Mouse (Mus musculus) intestine, embryonic 16.5 days (tissue): ENCODE data around the gene Scn5a. TPM values are rescaled to one million over a fixed set of nuclear protein-coding genes. Genes with fewer than 3 reads are reported as not detected.

Experiments
- ATAC-seq: fragments of 200-750 bp; cut with Nextera tagmentation; 2 replicates; pipeline ENCODE4 v1.8.0; 2017; ENCODE audit warnings: moderate TSS enrichment, moderate library complexity
- H3K27ac ChIP-seq: fragments of 300-500 bp; sonication (generic); 2 replicates; pipeline ENCODE4 v1.5.1; 2014; ENCODE audit warnings: mild to moderate bottlenecking, low read length
- H3K27me3 ChIP-seq: fragments of 300-500 bp; sonication (generic); replicated peaks from 2 replicates; pipeline ENCODE4 v1.6.1; 2014; ENCODE audit warnings: low read length, control low read depth, mixed read lengths; ENCODE audit not compliant: control insufficient read depth, insufficient read depth
- H3K36me3 ChIP-seq: fragments of 300-500 bp; sonication (generic); 2 replicates; pipeline ENCODE4 v1.6.1; 2014; ENCODE audit warnings: low read length, control low read depth; ENCODE audit not compliant: control insufficient read depth, insufficient read depth
- H3K4me1 ChIP-seq: fragments of 300-500 bp; sonication (generic); 2 replicates; pipeline ENCODE4 v1.6.1; 2014; ENCODE audit warnings: low read length, control low read depth, mixed read lengths; ENCODE audit not compliant: control insufficient read depth, insufficient read depth
- H3K4me2 ChIP-seq: fragments of 300-500 bp; sonication (generic); 2 replicates; pipeline ENCODE4 v1.6.1; 2014; ENCODE audit warnings: low read depth, low read length, control low read depth
- H3K4me3 ChIP-seq: fragments of 300-500 bp; sonication (generic); 2 replicates; pipeline ENCODE4 v1.5.1; 2014; ENCODE audit warnings: mild to moderate bottlenecking, low read length
- H3K9ac ChIP-seq: fragments of 300-500 bp; sonication (generic); 2 replicates; pipeline ENCODE4 v1.6.1; 2014; ENCODE audit warnings: low read depth, low read length
- H3K9me3 ChIP-seq: fragments of 300-500 bp; sonication (generic); 2 replicates; pipeline ENCODE4 v1.6.1; 2016; ENCODE audit warnings: low read length, control low read depth; ENCODE audit not compliant: control insufficient read depth
- WGBS: fragments of 180-500 bp; shearing (Covaris S2); extraction: QIAGEN DNeasy Blood & Tissue Kit; methylation state at CpG from one replicate; pipeline ENCODE4 v1.1.7; 2014; 5-methylcytosine and 5-hydroxymethylcytosine counted together
- polyA plus RNA-seq: library from polyadenylated mRNA; unstranded; fragments of >200 nt; fragmentation: Nextera tagmentation; extraction: Ambion mirVana; gene quantifications from 2 replicates; pipeline ENCODE4 v1.2.1, GENCODE M21; 2015

Gene Scn5a
- polyA plus RNA-seq, 1 experiment from 2014 or later, result 0.26 TPM

DNA sequence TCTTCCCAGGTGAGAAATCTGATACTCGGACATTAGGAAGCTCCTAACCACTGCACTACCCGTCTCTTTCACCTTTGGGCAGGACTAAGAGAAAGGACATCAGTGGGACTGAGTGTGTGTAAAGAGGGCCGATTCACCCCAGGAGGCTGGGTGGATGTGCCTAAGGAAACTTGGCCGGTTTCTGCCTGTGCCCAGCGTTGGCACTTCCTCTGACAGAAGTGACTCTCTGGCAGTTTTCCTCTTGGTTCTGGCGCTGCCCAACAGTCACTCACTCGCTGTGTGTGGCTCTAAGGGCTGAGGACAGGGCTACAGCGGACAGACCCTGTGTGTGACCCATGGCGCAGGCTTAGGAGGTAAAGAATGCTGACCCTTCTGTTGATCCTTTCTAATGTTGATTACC is 8.2 kb downstream of the Scn5a start:
- Histone ChIP-seq H3K9ac (no peak overlapping the region), H3K36me3 (no peaks in the 10 kb centered on the region), H3K27ac (no peak overlapping the region), H3K27me3 (peaks cover 45% of the 10 kb centered on the region), H3K9me3 (no peaks in the 10 kb centered on the region), H3K4me1 (no peaks in the 10 kb centered on the region), H3K4me2 (no peak overlapping the region), H3K4me3 (no peak overlapping the region)
- WGBS, result 22% methylated on average over 9 of the region's 9 CpGs
- ATAC-seq, result no peak

DNA sequence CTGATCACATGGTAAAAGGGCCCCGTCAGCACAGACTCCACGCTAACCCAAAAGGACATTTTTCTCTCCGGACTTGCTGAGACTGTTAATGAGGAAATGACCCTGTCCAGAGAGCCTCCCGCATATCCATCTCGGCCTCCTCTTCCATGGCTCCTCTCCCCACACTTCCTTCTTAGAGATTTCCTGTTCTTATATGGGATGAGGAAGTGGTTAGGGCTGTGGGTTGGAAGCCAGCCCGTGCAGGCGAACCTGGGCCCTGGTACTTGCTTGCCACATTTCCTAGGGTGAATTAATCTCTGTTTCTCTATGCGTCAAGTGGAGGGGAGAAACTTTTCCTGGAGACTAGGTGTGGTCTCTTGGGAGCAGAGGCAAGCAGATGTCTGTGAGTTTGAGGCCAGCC is 10.1 kb downstream of the Scn5a start:
- WGBS, result 77% methylated on average over 8 of the region's 8 CpGs
- no peaks in the 10 kb centered on the region for H3K4me1 ChIP-seq
- H3K27me3 ChIP-seq, result peaks cover 37% of the 10 kb centered on the region
- no peaks in the 10 kb centered on the region for H3K9me3 ChIP-seq
- no peaks in the 10 kb centered on the region for H3K36me3 ChIP-seq
- no peak overlapping the region for H3K9ac ChIP-seq
- no peak overlapping the region for H3K4me2 ChIP-seq
- no peak overlapping the region for H3K27ac ChIP-seq
- no peak for ATAC-seq
- H3K4me3 ChIP-seq, result no peak overlapping the region

DNA sequence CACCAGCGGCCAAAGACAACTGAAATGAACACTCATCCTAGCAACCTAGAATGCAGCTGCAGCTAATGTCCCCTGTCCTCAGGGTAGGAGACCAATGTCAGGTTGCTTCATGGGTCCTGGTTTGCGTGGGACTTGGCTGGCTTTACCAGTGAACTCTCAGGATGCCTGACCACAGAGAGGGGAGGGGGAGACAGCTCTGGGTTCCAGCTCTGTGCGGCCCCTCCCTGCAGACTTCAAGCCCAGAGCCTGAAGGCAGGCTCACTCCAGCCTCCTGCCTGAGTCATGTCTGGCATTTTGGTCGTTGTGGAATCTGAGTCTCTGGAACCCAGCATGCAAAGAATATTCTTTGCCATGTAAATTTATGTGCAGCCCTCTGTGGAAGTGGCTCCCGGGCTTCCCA is 11.0 kb downstream of the Scn5a start:
- WGBS, result 79% methylated on average over 5 of the region's 5 CpGs
- no peak overlapping the region for H3K9ac ChIP-seq
- no peak for ATAC-seq
- H3K9me3 ChIP-seq, result no peaks in the 10 kb centered on the region
- peaks cover 32% of the 10 kb centered on the region for H3K27me3 ChIP-seq
- H3K4me3 ChIP-seq, result no peak overlapping the region
- H3K4me1 ChIP-seq, result no peaks in the 10 kb centered on the region
- no peaks in the 10 kb centered on the region for H3K36me3 ChIP-seq
- no peak overlapping the region for H3K27ac ChIP-seq
- H3K4me2 ChIP-seq, result no peak overlapping the region

DNA sequence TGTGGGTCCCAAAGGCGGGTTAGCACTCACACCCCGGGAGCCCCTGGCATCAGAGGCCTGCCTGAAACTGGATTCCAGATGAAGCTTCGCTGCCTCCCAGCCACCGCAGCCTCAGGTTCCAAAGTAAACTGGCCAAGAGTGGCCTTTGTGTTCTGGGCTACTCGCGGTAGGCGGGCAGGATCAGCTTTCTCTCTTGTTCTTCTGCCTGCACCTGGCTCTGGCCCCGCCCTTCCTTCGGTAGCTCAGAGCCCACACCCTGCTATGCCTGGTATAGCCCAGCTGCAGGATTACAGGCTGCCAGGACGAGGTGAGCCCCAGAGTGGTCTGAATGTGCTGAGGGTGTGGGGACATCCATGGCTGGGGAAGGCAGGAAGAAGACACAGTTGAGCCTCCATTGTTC is 12.6 kb downstream of the Scn5a start:
- no peak overlapping the region for H3K4me2 ChIP-seq
- H3K27me3 ChIP-seq, result peaks cover 16% of the 10 kb centered on the region
- no peak overlapping the region for H3K27ac ChIP-seq
- H3K9me3 ChIP-seq, result no peaks in the 10 kb centered on the region
- no peaks in the 10 kb centered on the region for H3K36me3 ChIP-seq
- H3K9ac ChIP-seq, result no peak overlapping the region
- peak; percentile 72 for ATAC-seq
- H3K4me1 ChIP-seq, result no peaks in the 10 kb centered on the region
- 9% methylated on average over 10 of the region's 10 CpGs for WGBS
- H3K4me3 ChIP-seq, result no peak overlapping the region

DNA sequence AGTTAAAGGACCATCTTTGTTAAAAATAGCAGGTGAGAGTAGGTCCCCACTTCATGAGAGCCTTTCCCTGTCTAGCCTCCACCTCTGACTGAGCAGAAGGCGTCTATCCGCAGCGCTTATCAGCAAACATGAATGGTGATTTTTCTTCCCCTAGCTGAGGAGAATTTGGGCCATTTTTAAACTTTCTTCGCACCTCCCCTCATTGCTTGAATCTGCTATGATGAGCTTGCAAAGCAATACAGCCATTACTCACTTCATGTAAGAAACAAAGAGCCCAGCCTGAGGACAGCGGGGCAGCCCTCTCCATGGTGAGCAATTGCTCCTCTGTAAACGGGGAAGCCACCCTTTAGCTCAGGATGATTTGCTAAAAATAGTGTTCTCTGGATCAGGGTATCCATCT is 14.0 kb downstream of the Scn5a start:
- H3K9me3 ChIP-seq, result no peaks in the 10 kb centered on the region
- H3K27ac ChIP-seq, result no peak overlapping the region
- H3K27me3 ChIP-seq, result peaks cover 6% of the 10 kb centered on the region
- H3K36me3 ChIP-seq, result no peaks in the 10 kb centered on the region
- no peak for ATAC-seq
- no peak overlapping the region for H3K4me3 ChIP-seq
- H3K4me1 ChIP-seq, result no peaks in the 10 kb centered on the region
- no peak overlapping the region for H3K9ac ChIP-seq
- 78% methylated on average over 6 of the region's 6 CpGs for WGBS
- H3K4me2 ChIP-seq, result no peak overlapping the region

DNA sequence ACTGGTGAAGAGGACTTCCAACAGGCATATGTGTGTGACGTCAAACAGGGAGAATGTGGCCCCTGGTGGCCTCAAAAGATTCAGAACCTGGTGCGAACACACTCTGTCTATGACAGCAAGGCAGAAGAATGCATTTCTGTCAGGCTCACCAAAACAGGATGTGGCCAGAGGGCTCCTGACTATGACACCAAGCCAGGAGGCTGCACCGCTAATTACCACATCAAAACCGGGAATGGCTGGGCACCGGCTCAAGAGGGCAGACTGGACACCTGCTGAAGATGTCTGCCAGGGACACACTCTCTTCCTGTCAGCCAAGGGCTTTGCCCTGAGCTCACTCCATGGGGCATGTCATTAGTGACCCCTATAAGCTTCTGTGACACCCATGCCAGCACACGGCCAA is 15.2 kb downstream of the Scn5a start:
- WGBS, result 69% methylated on average over 6 of the region's 6 CpGs
- no peak overlapping the region for H3K27ac ChIP-seq
- no peaks in the 10 kb centered on the region for H3K4me1 ChIP-seq
- ATAC-seq, result no peak
- H3K36me3 ChIP-seq, result no peaks in the 10 kb centered on the region
- no peak overlapping the region for H3K4me2 ChIP-seq
- no peak overlapping the region for H3K9ac ChIP-seq
- peaks cover 6% of the 10 kb centered on the region; the same call in 1 of the 2 replicates for H3K27me3 ChIP-seq
- H3K9me3 ChIP-seq, result no peaks in the 10 kb centered on the region
- no peak overlapping the region for H3K4me3 ChIP-seq

DNA sequence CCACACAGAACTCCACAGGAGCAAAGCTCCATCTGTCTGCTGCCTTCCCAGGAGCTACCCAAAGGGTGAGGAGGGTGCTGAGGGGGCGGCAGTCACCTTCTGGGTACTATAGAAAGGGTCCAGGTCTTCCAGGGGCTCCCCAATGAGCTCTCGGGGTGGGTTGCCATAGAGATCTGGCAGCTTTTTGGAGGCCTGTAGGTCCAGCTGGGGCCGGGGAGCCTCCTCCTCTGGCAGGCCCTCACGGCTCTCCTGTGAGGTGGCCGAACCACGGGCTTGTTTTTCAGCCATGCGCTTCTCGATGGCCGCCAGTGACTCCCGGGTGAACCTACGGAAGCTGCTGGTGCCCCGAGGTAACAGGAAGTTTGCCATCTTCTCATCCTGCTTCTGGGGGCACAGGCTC is 16.6 kb downstream of the Scn5a start:
- Histone ChIP-seq H3K27me3 (peaks cover 6% of the 10 kb centered on the region; the same call in 1 of the 2 replicates), H3K4me1 (no peaks in the 10 kb centered on the region), H3K9me3 (no peaks in the 10 kb centered on the region), H3K9ac (no peak overlapping the region), H3K36me3 (no peaks in the 10 kb centered on the region), H3K4me2 (no peak overlapping the region), H3K4me3 (no peak overlapping the region), H3K27ac (no peak overlapping the region)
- ATAC-seq, result no peak
- 68% methylated on average over 12 of the region's 12 CpGs for WGBS

DNA sequence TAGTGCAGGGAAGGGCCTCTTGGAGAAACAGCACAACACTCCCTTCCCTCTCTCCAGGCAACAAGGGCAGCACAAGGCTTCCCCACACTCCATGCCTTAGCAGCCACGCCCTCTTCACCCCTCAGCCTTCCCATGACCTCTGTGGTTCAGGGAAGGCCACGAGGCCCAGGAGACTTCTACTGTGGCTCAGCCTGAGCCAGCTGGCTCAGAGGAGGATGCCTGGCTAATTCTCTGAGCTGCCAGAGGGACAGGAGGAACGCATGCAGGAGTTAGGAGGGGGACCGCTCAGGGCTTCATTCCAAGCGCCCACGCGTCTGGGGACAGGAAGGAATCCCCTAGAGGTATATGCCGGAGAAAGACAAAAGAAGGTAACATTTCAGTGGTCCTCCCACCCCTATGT is 17.1 kb downstream of the Scn5a start:
- no peaks in the 10 kb centered on the region for H3K36me3 ChIP-seq
- WGBS, result 66% methylated on average over 8 of the region's 8 CpGs
- H3K9ac ChIP-seq, result no peak overlapping the region
- no peak overlapping the region for H3K4me2 ChIP-seq
- no peak for ATAC-seq
- no peak overlapping the region for H3K27ac ChIP-seq
- peaks cover 5% of the 10 kb centered on the region; the same call in 1 of the 2 replicates for H3K27me3 ChIP-seq
- no peaks in the 10 kb centered on the region for H3K9me3 ChIP-seq
- no peak overlapping the region for H3K4me3 ChIP-seq
- H3K4me1 ChIP-seq, result no peaks in the 10 kb centered on the region

DNA sequence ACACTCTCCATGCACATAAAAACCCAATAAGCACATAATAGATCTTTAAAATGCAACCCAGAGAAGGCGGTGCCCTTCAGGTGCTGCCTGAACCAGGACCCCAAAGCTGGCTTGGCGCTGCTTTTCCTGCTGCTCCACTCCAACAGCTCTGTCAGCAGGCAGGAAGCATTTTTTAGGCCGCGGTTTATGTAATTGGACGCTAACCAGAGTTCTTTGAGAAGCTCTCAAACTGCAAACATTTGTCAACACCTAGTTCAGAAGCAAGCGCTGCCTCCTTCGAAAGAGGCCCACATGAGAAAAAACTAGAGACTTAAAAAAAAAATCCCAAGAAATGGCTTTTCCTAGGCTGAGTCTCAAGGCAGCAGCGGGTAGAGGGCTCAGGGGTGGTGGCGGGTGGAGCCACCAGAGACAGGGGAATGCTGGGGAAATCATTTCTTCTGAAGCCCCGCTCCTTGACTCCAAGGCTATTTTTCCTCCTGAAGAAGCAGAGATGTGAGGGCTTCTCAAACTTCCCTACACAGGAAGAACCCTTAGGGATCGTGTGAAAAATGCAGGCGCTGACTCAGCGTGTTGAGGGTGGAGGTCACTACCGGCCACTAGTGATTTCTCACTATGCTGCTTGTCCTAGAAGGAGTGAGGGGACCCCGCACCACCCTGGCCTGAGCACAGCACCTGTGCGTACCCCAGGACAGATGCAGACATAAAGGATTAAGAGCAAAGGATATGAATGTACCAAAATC is 19.1 kb downstream of the Scn5a start:
- Histone ChIP-seq H3K4me2 (no peak overlapping the region), H3K9ac (no peak overlapping the region), H3K4me3 (no peak overlapping the region), H3K27ac (no peak overlapping the region), H3K36me3 (no peaks in the 10 kb centered on the region), H3K9me3 (no peaks in the 10 kb centered on the region), H3K27me3 (no peaks in the 10 kb centered on the region), H3K4me1 (no peaks in the 10 kb centered on the region)
- ATAC-seq, result no peak
- WGBS, result 61% methylated on average over 16 of the region's 16 CpGs
